Mouse (Mus musculus) myocyte (in vitro differentiated cells): Measurements from ENCODE around the gene B4galnt1.

Experiments used
- E2F4 ChIP-seq: IDR thresholded peaks from one replicate; pipeline ENCODE4 v1.6.1; 2011; ENCODE audit warnings: mild to moderate bottlenecking, control low read depth, moderate library complexity; ENCODE audit not compliant: insufficient read depth
- MAX ChIP-seq: IDR thresholded peaks from one replicate; pipeline ENCODE4 v1.6.1; 2011; ENCODE audit warnings: low read depth, mild to moderate bottlenecking, control low read depth
- POLR2A ChIP-seq: IDR thresholded peaks from one replicate; pipeline ENCODE4 v1.6.1; 2011; ENCODE audit warnings: low read depth, mild to moderate bottlenecking, control low read depth, moderate library complexity; ENCODE audit not compliant: insufficient read length
- POLR2AphosphoS2 ChIP-seq: IDR thresholded peaks from one replicate; pipeline ENCODE4 v1.6.1; 2011; ENCODE audit warnings: low read depth, control low read depth; ENCODE audit not compliant: insufficient read length
- USF1 ChIP-seq: IDR thresholded peaks from one replicate; pipeline ENCODE4 v1.6.1; 2011; ENCODE audit warnings: low read depth, mild to moderate bottlenecking, control low read depth, moderate library complexity

DNA sequence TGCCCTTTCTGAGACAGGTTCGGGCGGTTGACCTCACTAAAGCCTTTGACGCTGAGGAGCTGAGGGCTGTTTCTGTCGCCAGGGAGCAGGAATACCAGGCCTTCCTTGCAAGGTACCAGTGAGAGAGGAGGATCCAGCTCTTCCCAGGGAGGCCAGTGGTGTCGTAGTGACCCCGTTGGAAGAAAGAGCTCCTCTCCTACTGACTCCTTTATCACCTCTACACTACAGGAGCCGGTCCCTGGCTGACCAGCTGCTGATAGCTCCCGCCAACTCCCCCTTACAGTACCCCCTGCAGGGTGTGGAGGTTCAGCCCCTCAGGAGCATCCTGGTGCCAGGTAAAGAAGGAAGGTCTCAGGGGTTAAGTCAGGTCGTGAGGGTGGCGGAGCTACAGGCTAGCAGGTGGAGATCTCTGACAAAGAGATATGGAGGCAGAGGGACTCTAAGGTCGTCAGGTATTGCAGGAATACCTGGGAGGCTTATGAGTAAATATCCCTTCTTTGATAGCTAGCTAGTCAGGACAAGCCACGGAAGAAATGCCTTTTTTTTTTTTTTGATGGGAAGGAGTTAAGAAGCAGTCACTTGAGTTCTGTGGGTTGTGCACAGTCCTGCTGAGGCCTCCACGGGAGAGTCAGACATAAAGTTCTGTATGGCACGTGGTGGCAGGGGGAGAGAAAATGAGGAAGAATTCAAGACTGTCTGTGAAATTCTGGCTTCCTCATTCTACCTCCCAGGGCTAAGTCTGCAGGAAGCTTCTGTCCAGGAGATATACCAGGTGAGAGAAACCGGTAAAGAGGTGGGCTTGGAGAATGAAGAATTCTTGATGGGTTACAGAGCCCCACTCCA is 2.0 kb downstream of the B4galnt1 start:
- no peak for TF ChIP-seq E2F4
- no peak for TF ChIP-seq POLR2A
- no peak for TF ChIP-seq POLR2AphosphoS2
- no peak for TF ChIP-seq USF1
- TF ChIP-seq MAX, result no peak
